Mouse (Mus musculus) MEL (cell line): ENCODE data around the gene Dapk3. TPM values are rescaled to one million over a fixed set of nuclear protein-coding genes. Genes with fewer than 3 reads are reported as not detected.

Experiments
- DNase-seq: peaks from one replicate; pipeline ENCODE4 v3.0.0; 2011; ENCODE audit warnings: low read depth, low spot score
- H3K27ac ChIP-seq: 2 replicates; pipeline ENCODE4 v1.5.1; 2012; ENCODE audit warnings: low read depth, mild to moderate bottlenecking, control low read depth, low read length, moderate library complexity; ENCODE audit not compliant: control insufficient read depth
- H3K27me3 ChIP-seq, 2 experiments: fragments of 150-350 bp in 1 of 2; sonication (generic) in 1 of 2; 2 replicates each; pipeline ENCODE4 v1.6.1; 2012; ENCODE audit warnings: low read length in 2 of 2, mild to moderate bottlenecking in 2 of 2, improper control_type of control experiment in 1 of 2, moderate library complexity in 1 of 2; ENCODE audit not compliant: insufficient read depth in 2 of 2, control insufficient read depth in 1 of 2
- H3K36me3 ChIP-seq, 2 experiments: 2 replicates each; pipeline ENCODE4 v1.6.1; 2012 to 2014; ENCODE audit warnings: low read length in 2 of 2, improper control_type of control experiment in 1 of 2, inconsistent platforms in 1 of 2, mild to moderate bottlenecking in 1 of 2; ENCODE audit not compliant: insufficient read depth in 2 of 2, control insufficient read depth in 1 of 2
- H3K4me1 ChIP-seq, 2 experiments: fragments of 150-350 bp in 1 of 2; sonication (generic) in 1 of 2; 2 replicates each; pipeline ENCODE4 v1.6.1; 2012; ENCODE audit warnings: low read length in 2 of 2, improper control_type of control experiment in 1 of 2, mild to moderate bottlenecking in 1 of 2; ENCODE audit not compliant: insufficient read depth in 2 of 2, control insufficient read depth in 1 of 2
- H3K4me3 ChIP-seq, 2 experiments: fragments of 150-350 bp in 1 of 2; sonication (generic) in 1 of 2; 2 replicates each; pipeline ENCODE4 v1.5.1; 2012; ENCODE audit warnings: low read depth in 2 of 2, low read length in 2 of 2, mild to moderate bottlenecking in 2 of 2, moderate library complexity in 2 of 2, control low read depth in 1 of 2, improper control_type of control experiment in 1 of 2; ENCODE audit not compliant: control insufficient read depth in 1 of 2, insufficient read depth in 1 of 2
- H3K79me2 ChIP-seq: 2 replicates; pipeline ENCODE4 v1.6.1; 2012; ENCODE audit warnings: mild to moderate bottlenecking, low read length, moderate library complexity; ENCODE audit not compliant: control insufficient read depth, poor library complexity, insufficient read depth
- H3K9ac ChIP-seq: 2 replicates; pipeline ENCODE4 v1.6.1; 2012; ENCODE audit warnings: low read depth, mild to moderate bottlenecking, control low read depth, low read length, moderate library complexity; ENCODE audit not compliant: control insufficient read depth, poor library complexity, severe bottlenecking
- H3K9me3 ChIP-seq: fragments of 150-350 bp; sonication (generic); replicated peaks from 2 replicates; pipeline ENCODE4 v1.6.1; 2012; ENCODE audit warnings: mild to moderate bottlenecking, low read length, improper control_type of control experiment, moderate library complexity; ENCODE audit not compliant: insufficient read depth
- CHD1 ChIP-seq: IDR thresholded peaks from 2 replicates; pipeline ENCODE4 v1.6.1; 2012; ENCODE audit warnings: low read depth, mild to moderate bottlenecking, inconsistent platforms, low read length, improper control_type of control experiment
- CHD2 ChIP-seq: IDR thresholded peaks from 2 replicates; pipeline ENCODE4 v1.6.1; 2011; ENCODE audit warnings: low read length, improper control_type of control experiment
- E2F4 ChIP-seq: IDR thresholded peaks from 2 replicates; pipeline ENCODE4 v1.6.1; 2011; ENCODE audit warnings: low read depth, low read length, improper control_type of control experiment, borderline replicate concordance
- EP300 ChIP-seq, 2 experiments: IDR thresholded peaks; 2 replicates each; pipeline ENCODE4 v1.6.1; 2011; ENCODE audit warnings: improper control_type of control experiment in 2 of 2, low read length in 2 of 2, low read depth in 1 of 2, mild to moderate bottlenecking in 1 of 2
- ETS1 ChIP-seq: IDR thresholded peaks from 2 replicates; pipeline ENCODE4 v1.6.1; 2012; ENCODE audit warnings: low read depth, mild to moderate bottlenecking, inconsistent platforms, low read length, improper control_type of control experiment, moderate library complexity
- GATA1 ChIP-seq: IDR thresholded peaks from 2 replicates; pipeline ENCODE4 v1.6.1; 2011; ENCODE audit warnings: low read depth, low read length, improper control_type of control experiment
- JUND ChIP-seq: IDR thresholded peaks from 2 replicates; pipeline ENCODE4 v1.6.1; 2011; ENCODE audit warnings: low read depth, mild to moderate bottlenecking, improper control_type of control experiment, low read length
- KAT2A ChIP-seq: conservative IDR thresholded peaks from 2 replicates; pipeline ENCODE4 v1.6.1; 2012; ENCODE audit warnings: low read depth, low read length, improper control_type of control experiment, inconsistent platforms
- MAFK ChIP-seq: IDR thresholded peaks from 2 replicates; pipeline ENCODE4 v1.6.1; 2011; ENCODE audit warnings: low read depth, mild to moderate bottlenecking, low read length, improper control_type of control experiment, borderline replicate concordance
- MAZ ChIP-seq: IDR thresholded peaks from 2 replicates; pipeline ENCODE4 v1.6.1; 2012; ENCODE audit warnings: low read depth, mild to moderate bottlenecking, inconsistent platforms, low read length, improper control_type of control experiment
- MXI1 ChIP-seq: IDR thresholded peaks from 2 replicates; pipeline ENCODE4 v1.6.1; 2011; ENCODE audit warnings: mild to moderate bottlenecking, low read depth, low read length, improper control_type of control experiment
- POLR2A ChIP-seq, 2 experiments: IDR thresholded peaks; 2 replicates each; pipeline ENCODE4 v1.6.1; 2011 to 2012; ENCODE audit warnings: low read length in 2 of 2, mild to moderate bottlenecking in 2 of 2, control low read depth in 1 of 2, improper control_type of control experiment in 1 of 2, low read depth in 1 of 2, moderate library complexity in 1 of 2; ENCODE audit not compliant: control insufficient read depth in 1 of 2, insufficient read depth in 1 of 2, poor library complexity in 1 of 2
- RAD21 ChIP-seq: IDR thresholded peaks from 2 replicates; pipeline ENCODE4 v1.6.1; 2011; ENCODE audit warnings: mild to moderate bottlenecking, low read depth, low read length, improper control_type of control experiment
- RCOR1 ChIP-seq: IDR thresholded peaks from 2 replicates; pipeline ENCODE4 v1.6.1; 2012; ENCODE audit warnings: low read depth, mild to moderate bottlenecking, inconsistent platforms, low read length, improper control_type of control experiment
- SMC3 ChIP-seq: IDR thresholded peaks from 2 replicates; pipeline ENCODE4 v1.6.1; 2011; ENCODE audit warnings: low read depth, low read length, improper control_type of control experiment
- TAL1 ChIP-seq: IDR thresholded peaks from 2 replicates; pipeline ENCODE4 v1.6.1; 2012; ENCODE audit warnings: mild to moderate bottlenecking, inconsistent platforms, low read length, moderate library complexity, mixed read lengths
- TBP ChIP-seq: IDR thresholded peaks from 2 replicates; pipeline ENCODE4 v1.8.0; 2011; ENCODE audit warnings: low read depth, low read length, improper control_type of control experiment
- TCF12 ChIP-seq: IDR thresholded peaks from 2 replicates; pipeline ENCODE4 v1.6.1; 2014; ENCODE audit warnings: low read depth, mild to moderate bottlenecking, inconsistent platforms, low read length, improper control_type of control experiment, moderate library complexity
- UBTF ChIP-seq: IDR thresholded peaks from 2 replicates; pipeline ENCODE4 v1.6.1; 2012; ENCODE audit warnings: low read depth, mild to moderate bottlenecking, inconsistent platforms, low read length, improper control_type of control experiment, moderate library complexity, borderline replicate concordance; ENCODE audit not compliant: insufficient read depth
- USF1 ChIP-seq: IDR thresholded peaks from 2 replicates; pipeline ENCODE4 v1.6.1; 2014; ENCODE audit warnings: low read depth, mild to moderate bottlenecking, inconsistent platforms, low read length, improper control_type of control experiment, moderate library complexity
- ZMIZ1 ChIP-seq: IDR thresholded peaks from 2 replicates; pipeline ENCODE4 v1.6.1; 2012; ENCODE audit warnings: low read depth, mild to moderate bottlenecking, inconsistent platforms, low read length, improper control_type of control experiment, moderate library complexity
- ZNF384 ChIP-seq: IDR thresholded peaks from 2 replicates; pipeline ENCODE4 v1.6.1; 2012; ENCODE audit warnings: low read depth, mild to moderate bottlenecking, inconsistent platforms, low read length, improper control_type of control experiment
- polyA plus RNA-seq, 2 experiments: library from polyadenylated mRNA; stranded (reverse) in 1 of 2; unstranded in 1 of 2; fragments of >175 nt in 1 of 2; fragments of >200 nt in 1 of 2; gene quantifications; 2 replicates each; pipeline versions ENCODE4 v1.2.1 to v1.2.4; 2012; ENCODE audit warnings: low replicate concordance in 2 of 2, low read depth in 1 of 2; ENCODE audit not compliant: insufficient read length in 2 of 2, insufficient read depth in 1 of 2, missing spikeins in 1 of 2
- total RNA-seq: library from RNA; depleted of rRNA; stranded (reverse); fragments of 300-350 nt; gene quantifications from 2 replicates; pipeline ENCODE4 v1.2.3, GENCODE M21; 2012

Gene Dapk3
- total and polyA plus RNA-seq, 3 experiments: 42.3 to 79.1 TPM; not detected in 1

DNA sequence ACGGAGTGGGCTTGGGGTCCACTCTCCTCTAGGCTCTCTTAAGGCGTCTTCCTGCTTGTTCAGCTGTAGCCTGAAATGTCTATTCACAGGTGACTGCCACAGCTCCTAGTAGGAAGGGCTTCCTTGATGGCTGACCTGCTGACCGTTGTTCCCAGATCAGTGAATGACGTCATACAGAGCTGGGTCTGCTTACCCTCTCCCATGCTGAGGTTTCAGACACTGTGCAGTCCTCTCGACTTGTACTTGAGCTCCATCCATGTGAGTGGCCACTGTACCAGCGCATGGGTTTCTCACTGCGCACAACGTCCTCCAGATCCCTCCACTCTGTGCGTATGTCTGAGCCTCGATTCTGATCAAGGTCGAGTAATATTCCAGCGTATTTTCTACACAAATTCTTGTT, 30.2 kb upstream of the Dapk3 start:
- Histone ChIP-seq H3K36me3 (peaks cover 0 to 8% of the 10 kb centered on the region in 2 experiments; a peak in 2 of 4 replicates), H3K4me1 (no peaks in the 10 kb centered on the region), H3K27me3 (no peaks in the 10 kb centered on the region), H3K79me2 (peaks cover 3% of the 10 kb centered on the region; the same call in 1 of the 2 replicates), H3K27ac (no peak overlapping the region), H3K9ac (no peak overlapping the region), H3K4me3 (no peak overlapping the region)
- no peak for DNase-seq
- TF ChIP-seq RCOR1 (no peak), TAL1 (no peak)
- TF ChIP-seq, all 39 proteins: peak for 0
- H3K9me3 ChIP-seq: no peaks in the 10 kb centered on the region

DNA sequence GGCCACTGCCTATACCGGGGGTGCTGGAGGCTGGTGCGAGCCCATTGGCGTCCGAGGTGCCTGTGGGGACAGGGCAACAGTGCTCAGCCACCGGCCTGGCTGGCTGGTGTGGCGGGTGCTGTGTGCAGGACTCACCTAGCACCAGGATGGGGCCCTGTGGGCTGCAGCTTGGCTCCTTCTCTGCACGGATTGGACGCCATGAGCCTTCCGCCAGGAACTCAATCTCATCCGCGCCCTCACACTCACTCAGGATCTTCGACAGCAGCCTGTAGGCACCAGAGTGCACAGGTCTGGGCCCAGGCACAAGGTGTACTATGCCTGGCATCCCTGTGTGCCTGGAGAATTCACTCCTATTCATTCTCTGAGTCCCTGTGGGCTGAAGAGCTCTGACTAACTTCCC, 28.5 kb upstream of the Dapk3 start:
- no peak overlapping the region for H3K4me3 ChIP-seq
- H3K9ac ChIP-seq: no peak overlapping the region
- TF ChIP-seq ZMIZ1 (no peak), MAZ (no peak), E2F4 (no peak), MAFK (no peak)
- H3K36me3 ChIP-seq: peaks cover 0 to 5% of the 10 kb centered on the region in 2 experiments; a peak in 2 of 4 replicates
- H3K27me3 ChIP-seq: no peaks in the 10 kb centered on the region
- DNase-seq: no peak
- no peaks in the 10 kb centered on the region for H3K4me1 ChIP-seq
- no peaks in the 10 kb centered on the region for H3K9me3 ChIP-seq
- peaks cover 3% of the 10 kb centered on the region; the same call in 1 of the 2 replicates for H3K79me2 ChIP-seq
- no peak overlapping the region for H3K27ac ChIP-seq

DNA sequence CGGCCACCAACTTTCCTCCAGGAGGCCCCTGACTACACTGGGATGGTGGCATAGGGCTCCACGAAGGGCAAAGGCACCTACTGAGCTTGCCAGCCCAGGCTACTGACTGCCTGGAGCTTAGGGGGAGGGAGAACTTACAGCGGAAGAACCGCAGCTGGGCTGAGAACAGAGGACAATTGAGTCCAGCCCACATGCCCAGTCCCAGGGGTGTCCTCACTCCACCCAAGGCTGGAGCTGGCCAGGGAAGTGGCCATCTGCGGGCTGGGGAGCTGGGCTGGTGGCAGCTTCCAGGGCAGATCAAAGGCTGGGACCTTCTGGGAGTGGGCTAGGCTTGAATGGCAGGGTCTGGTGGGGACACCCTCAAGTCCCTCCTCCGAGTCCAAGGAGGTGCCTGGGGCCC, 28.1 kb upstream of the Dapk3 start:
- H3K9me3 ChIP-seq: no peaks in the 10 kb centered on the region
- H3K4me1 ChIP-seq: no peaks in the 10 kb centered on the region
- no peak for DNase-seq

More for the DNA sequence above, 28.1 kb upstream of the Dapk3 start:
- Histone ChIP-seq H3K79me2 (peaks cover 3% of the 10 kb centered on the region; the same call in 1 of the 2 replicates), H3K4me3 (no peak overlapping the region), H3K36me3 (peaks cover 0 to 5% of the 10 kb centered on the region in 2 experiments; a peak in 2 of 4 replicates), H3K27me3 (no peaks in the 10 kb centered on the region), H3K27ac (no peak overlapping the region), H3K9ac (no peak overlapping the region)
- TF ChIP-seq CHD2 (no peak), RAD21 (no peak), EP300 (IDR thresholded peaks at IDR 0.05; ENCODE audit: low read depth in 1 of 2, low read length in 2 of 2) (no peak), UBTF (no peak), TCF12 (no peak), CHD1 (no peak), MAFK (no peak), TBP (no peak), POLR2A (IDR thresholded peaks at IDR 0.05; ENCODE audit: control insufficient read depth in 1 of 2, insufficient read depth in 1 of 2, low read depth in 1 of 2, low read length in 2 of 2, poor library complexity in 1 of 2) (no peak), MXI1 (no peak), ZNF384 (no peak), ZMIZ1 (no peak), ETS1 (no peak), SMC3 (no peak), RCOR1 (no peak), KAT2A (no peak), JUND (no peak), USF1 (no peak), GATA1 (no peak)
